Mouse (Mus musculus): ENCODE measurements around the gene Fabp3. TPM values are rescaled to one million over a fixed set of nuclear protein-coding genes. Genes with fewer than 3 reads are reported as not detected.

The Fabp3 gene
- total and polyA plus RNA-seq, 3 experiments = 0.60 TPM; not detected in 2

GRCm38 (mm10) chr4:130352588-130352987 is 44.2 kb downstream of the Fabp3 start:
- Histone ChIP-seq H3K9ac (ENCODE audit: control insufficient read depth, low read depth, low read length, poor library complexity, severe bottlenecking) (no peak overlapping the region), H3K4me3 (ENCODE audit: control insufficient read depth in 1 of 2, insufficient read depth in 1 of 2, low read depth in 2 of 2, low read length in 2 of 2) (no peak overlapping the region), H3K36me3 (ENCODE audit: control insufficient read depth in 1 of 2, insufficient read depth in 2 of 2, low read length in 2 of 2) (peaks cover 0 to 8% of the 10 kb centered on the region in 2 experiments; a peak in 2 of 4 replicates), H3K27ac (ENCODE audit: control insufficient read depth, low read depth, low read length) (no peak overlapping the region), H3K4me1 (ENCODE audit: control insufficient read depth in 1 of 2, insufficient read depth in 2 of 2, low read length in 2 of 2) (no peaks in the 10 kb centered on the region), H3K9me3 (replicated peaks; ENCODE audit: insufficient read depth, low read length) (no peaks in the 10 kb centered on the region), H3K27me3 (ENCODE audit: control insufficient read depth in 1 of 2, insufficient read depth in 2 of 2, low read length in 2 of 2) (no peaks in the 10 kb centered on the region), H3K79me2 (ENCODE audit: control insufficient read depth, insufficient read depth, low read length, poor library complexity) (peaks cover 4% of the 10 kb centered on the region; the same call in 1 of the 2 replicates)
- TF ChIP-seq ZC3H11A (IDR thresholded peaks at IDR 0.05; ENCODE audit: low read depth, low read length) (no peak), KAT2A (conservative IDR thresholded peaks at IDR 0.05; ENCODE audit: low read depth, low read length) (no peak), SIN3A (IDR thresholded peaks at IDR 0.05; ENCODE audit: low read length) (no peak), NRF1 (IDR thresholded peaks at IDR 0.05; ENCODE audit: insufficient read depth, low read depth, low read length, poor library complexity, severe bottlenecking) (no peak), CHD1 (IDR thresholded peaks at IDR 0.05; ENCODE audit: low read depth, low read length) (no peak), MXI1 (IDR thresholded peaks at IDR 0.05; ENCODE audit: low read depth, low read length) (no peak), POLR2A (IDR thresholded peaks at IDR 0.05; ENCODE audit: control insufficient read depth in 1 of 2, insufficient read depth in 1 of 2, low read depth in 1 of 2, low read length in 2 of 2, poor library complexity in 1 of 2) (no peak), MYB (IDR thresholded peaks at IDR 0.05; ENCODE audit: low read depth, low read length) (no peak), E2F4 (IDR thresholded peaks at IDR 0.05; ENCODE audit: borderline replicate concordance, low read depth, low read length) (no peak), SMC3 (IDR thresholded peaks at IDR 0.05; ENCODE audit: low read depth, low read length) (no peak), MEF2A (IDR thresholded peaks at IDR 0.05; ENCODE audit: extremely low read depth, insufficient replicate concordance, low read depth, low read length, poor library complexity, severe bottlenecking) (no peak), CTCF (IDR thresholded peaks at IDR 0.05 in 2 of 3, conservative IDR thresholded peaks at IDR 0.05 in 1 of 3; ENCODE audit: control insufficient read depth in 1 of 3, insufficient read depth in 1 of 3, low read depth in 2 of 3, low read length in 3 of 3, poor library complexity in 1 of 3, severe bottlenecking in 1 of 3) (no peak), MYC (IDR thresholded peaks at IDR 0.05; ENCODE audit: low read depth, low read length) (no peak), GATA1 (IDR thresholded peaks at IDR 0.05; ENCODE audit: low read depth, low read length) (no peak), USF2 (IDR thresholded peaks at IDR 0.05; ENCODE audit: borderline replicate concordance in 1 of 2, insufficient read depth in 1 of 2, low read depth in 1 of 2, low read length in 2 of 2) (no peak), MAZ (IDR thresholded peaks at IDR 0.05; ENCODE audit: low read depth, low read length) (no peak)
- no peak for DNase-seq (ENCODE audit: low read depth, low spot score)

GRCm38 (mm10) chr4:130357946-130358345 is 49.6 kb downstream of the Fabp3 start:
- peaks cover 0 to 18% of the 10 kb centered on the region in 2 experiments; a peak in 3 of 4 replicates for H3K4me1 ChIP-seq (ENCODE audit: control insufficient read depth in 1 of 2, insufficient read depth in 2 of 2, low read length in 2 of 2)
- TF ChIP-seq ZNF384 (IDR thresholded peaks at IDR 0.05; ENCODE audit: low read depth, low read length) (no peak), BHLHE40 (IDR thresholded peaks at IDR 0.05; ENCODE audit: borderline replicate concordance, low read depth, low read length) (no peak), GATA1 (IDR thresholded peaks at IDR 0.05; ENCODE audit: low read depth, low read length) (no peak), POLR2AphosphoS5 (IDR thresholded peaks at IDR 0.05; ENCODE audit: borderline replicate concordance, low read depth, low read length) (no peak), POLR2AphosphoS2 (IDR thresholded peaks at IDR 0.05; ENCODE audit: low read length) (no peak), SIN3A (IDR thresholded peaks at IDR 0.05; ENCODE audit: low read length) (no peak), MYC (IDR thresholded peaks at IDR 0.05; ENCODE audit: low read depth, low read length) (no peak), ZKSCAN1 (IDR thresholded peaks at IDR 0.05; ENCODE audit: low read depth, low read length) (no peak), RAD21 (IDR thresholded peaks at IDR 0.05; ENCODE audit: low read depth, low read length) (no peak), MAFK (IDR thresholded peaks at IDR 0.05; ENCODE audit: borderline replicate concordance, low read depth, low read length) (no peak), ETS1 (IDR thresholded peaks at IDR 0.05; ENCODE audit: low read depth, low read length) (no peak), CHD1 (IDR thresholded peaks at IDR 0.05; ENCODE audit: low read depth, low read length) (no peak), HCFC1 (IDR thresholded peaks at IDR 0.05; ENCODE audit: low read depth, low read length) (no peak)
- no peak overlapping the region for H3K27ac ChIP-seq (ENCODE audit: control insufficient read depth, low read depth, low read length)
- no peaks in the 10 kb centered on the region for H3K27me3 ChIP-seq (ENCODE audit: control insufficient read depth in 1 of 2, insufficient read depth in 2 of 2, low read length in 2 of 2)
- no peak overlapping the region for H3K4me3 ChIP-seq (ENCODE audit: control insufficient read depth in 1 of 2, insufficient read depth in 1 of 2, low read depth in 2 of 2, low read length in 2 of 2)
- DNase-seq (ENCODE audit: low read depth, low spot score) = peak; percentile 65
- H3K79me2 ChIP-seq (ENCODE audit: control insufficient read depth, insufficient read depth, low read length, poor library complexity) = peaks cover 37% of the 10 kb centered on the region
- H3K9ac ChIP-seq (ENCODE audit: control insufficient read depth, low read depth, low read length, poor library complexity, severe bottlenecking) = no peak overlapping the region
- peaks cover 1 to 15% of the 10 kb centered on the region in 2 experiments for H3K36me3 ChIP-seq (ENCODE audit: control insufficient read depth in 1 of 2, insufficient read depth in 2 of 2, low read length in 2 of 2)
- H3K9me3 ChIP-seq (replicated peaks; ENCODE audit: insufficient read depth, low read length) = no peaks in the 10 kb centered on the region
